Mouse (Mus musculus) v-Abl transformed pro-B cells (cell line): ENCODE data around the gene Rnf148.

Source experiments
- in situ Hi-C, 2 experiments: fragments of 400-800 bp; cut with MboI; formaldehyde crosslinking; loops; one replicate each; pipeline ENCODE4 v1.15.1; 2025; ENCODE audit not compliant: unreplicated experiment in 2 of 2

The Rnf148 gene

DNA sequence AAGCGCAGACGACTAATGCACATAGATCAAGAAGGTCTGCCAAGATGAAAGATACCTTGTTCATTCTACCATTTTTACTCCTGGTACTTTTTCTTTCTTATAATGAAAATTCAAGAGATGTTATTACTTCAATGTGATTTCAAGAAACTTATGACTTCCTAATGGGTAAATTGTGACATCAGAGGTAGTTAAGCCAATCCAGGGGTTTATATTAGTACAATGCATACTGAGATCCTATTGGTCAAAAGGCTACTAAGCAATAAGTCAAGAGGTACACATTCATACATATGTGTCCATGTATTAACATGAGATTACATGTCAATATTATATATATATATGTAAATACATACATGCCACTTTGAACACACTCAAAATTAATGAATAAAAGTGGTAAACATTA lies at the start of gene Rnf148:
Gene Rnf148, minus strand, starts transcription at position 101 of the 400 bp plus-strand sequence.
- in situ Hi-C loops: no loop called here

DNA sequence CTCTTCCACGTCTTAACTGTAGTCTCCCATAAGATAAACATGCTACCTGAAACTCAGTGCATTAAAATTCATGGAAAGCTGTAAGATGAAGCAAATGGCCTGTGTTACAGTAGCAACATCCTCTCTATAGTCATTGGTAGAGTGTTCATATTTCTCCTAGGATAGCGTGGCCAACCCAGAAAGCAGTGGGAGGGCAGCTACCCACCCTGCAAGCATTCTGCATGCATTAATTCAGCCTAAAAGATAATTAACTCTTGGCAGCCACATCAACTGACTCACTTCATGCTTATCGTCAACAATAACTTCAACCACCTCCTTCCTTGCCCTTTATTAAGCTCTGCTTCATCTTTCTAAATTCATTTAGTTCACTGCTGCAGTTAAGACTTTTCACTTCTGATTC lies 45.9 kb upstream of the Rnf148 start:
- in situ Hi-C loops: no loop called here

DNA sequence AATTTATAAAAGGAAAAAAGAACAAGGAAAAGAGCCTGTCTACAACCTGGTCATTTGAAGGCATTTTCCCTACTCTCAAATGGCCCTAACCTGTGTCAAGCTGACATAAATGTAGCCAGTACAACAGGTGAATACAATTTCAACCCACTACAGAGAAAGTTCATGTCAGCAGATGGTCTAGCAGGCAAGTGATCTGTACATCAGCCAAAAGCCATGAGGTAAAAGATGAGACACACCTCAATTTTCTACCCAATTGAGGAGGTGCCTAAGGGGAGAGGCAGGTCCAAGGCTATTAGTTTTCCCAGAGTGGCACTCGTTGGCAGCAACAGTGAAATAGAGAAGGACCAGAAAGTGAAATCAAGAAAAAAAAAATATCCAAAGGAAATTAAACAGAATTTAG lies 23.2 kb upstream of the Rnf148 start:
- in situ Hi-C loops: no loop called here

DNA sequence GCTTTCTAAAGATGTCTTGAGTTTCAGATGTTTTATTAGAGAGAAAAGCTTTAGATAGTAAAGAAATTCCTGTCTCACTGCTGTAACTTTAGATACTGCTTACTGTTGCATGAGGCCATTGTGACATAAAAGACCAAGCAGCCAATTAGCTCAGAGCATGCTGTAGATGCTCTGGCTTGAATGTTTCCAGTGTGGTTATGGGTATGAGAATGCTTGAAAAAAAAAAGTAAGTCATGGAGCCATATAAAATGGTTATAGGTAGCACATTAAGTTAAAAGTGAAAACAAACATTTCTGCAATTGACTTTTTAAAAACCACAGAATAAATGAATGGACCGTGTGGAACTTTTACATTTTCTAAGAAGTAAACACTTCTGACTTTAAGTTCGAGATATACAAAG lies 4.7 kb downstream of the Rnf148 start, which contains the start of gene Rnf133:
Gene Rnf133, minus strand, starts transcription at position 101 of the 400 bp plus-strand sequence.
- in situ Hi-C loops: no loop called here

DNA sequence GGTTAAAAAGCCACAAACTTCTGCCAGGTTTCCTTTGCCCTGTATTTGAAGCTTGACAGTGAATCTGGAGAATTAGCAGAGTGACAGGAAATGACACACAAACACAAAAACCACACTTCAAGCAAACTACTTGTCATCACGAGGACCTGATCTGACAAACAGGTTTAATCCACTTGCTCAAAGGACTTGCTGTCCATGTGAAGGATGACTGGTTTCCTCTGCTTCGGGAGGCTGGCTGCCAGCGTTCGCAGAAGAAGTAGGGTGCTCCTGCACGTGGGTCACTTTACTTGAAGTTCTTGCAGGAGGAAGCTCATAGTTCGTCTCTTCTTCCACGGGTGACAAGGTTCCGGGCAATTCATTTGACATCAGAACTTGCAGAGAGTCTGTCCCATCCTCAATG lies 6.2 kb downstream of the Rnf148 start:
- in situ Hi-C loops: no loop called here

DNA sequence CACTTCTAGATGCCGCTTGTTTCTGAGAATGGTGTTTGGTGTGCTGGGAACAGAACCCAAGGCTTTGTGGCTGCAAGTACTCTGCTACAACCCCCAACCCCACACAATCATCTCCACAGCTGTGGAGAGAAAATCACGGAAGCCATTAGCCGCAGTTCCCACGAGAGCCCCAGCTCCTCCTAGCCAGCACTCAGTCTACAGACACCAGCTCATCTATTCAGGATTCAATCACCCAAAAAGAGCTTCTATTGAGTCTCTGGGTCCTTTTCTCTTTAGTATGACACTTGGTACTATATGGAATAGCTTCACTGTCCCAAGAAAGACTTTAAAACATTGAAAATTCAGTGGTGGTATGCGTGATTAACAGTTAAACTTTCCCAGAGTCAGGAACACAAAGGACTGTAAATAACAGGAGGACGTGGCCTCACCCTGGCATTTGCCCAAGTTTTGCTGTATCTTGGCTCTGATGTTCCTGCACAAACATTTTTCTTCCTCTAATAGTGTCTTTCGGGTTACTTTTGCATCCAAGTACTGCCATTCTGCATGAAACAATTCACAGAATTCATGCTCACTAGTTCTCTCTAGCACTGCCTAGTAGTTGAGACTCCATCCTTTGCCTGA lies 7.2 kb downstream of the Rnf148 start:
- in situ Hi-C loops: no loop called here

DNA sequence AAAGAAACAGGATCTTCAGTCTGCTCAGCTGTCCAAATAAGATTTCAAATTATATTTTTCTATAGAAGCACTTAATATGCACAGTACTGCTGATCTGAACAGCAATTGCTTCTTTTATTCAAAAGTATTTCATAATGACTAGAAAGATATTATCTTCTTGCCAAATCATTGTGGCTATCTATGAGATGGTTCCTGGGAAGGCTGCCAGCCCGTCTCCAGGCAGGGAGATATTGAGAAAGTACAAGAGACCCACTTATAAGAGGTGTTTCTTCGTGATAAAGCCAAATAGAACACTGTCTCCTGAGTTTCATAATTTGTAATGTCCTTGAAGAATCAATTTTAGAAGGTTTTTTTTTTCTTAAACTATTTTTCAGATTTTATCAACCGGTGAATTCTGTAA lies 17.9 kb downstream of the Rnf148 start:
- in situ Hi-C loops: no loop called here

DNA sequence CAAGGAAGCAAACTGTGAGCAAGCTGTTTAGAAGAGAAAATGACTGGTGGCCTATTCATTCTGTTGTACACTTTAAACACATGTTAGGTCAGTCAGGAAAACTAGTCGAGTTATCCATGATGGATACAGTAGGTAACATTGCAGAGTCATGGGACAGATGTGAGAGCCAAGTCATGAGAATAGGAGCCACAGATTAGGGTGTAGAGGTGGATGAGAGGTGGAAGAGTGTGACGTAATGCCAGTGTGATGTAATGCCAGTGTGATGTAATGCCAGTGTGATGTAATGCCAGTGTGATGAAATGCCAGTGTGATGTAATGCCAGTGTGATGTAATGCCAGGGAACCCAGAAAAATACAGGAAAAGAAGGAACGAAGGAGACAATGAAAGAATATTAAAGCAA lies 19.7 kb downstream of the Rnf148 start:
- in situ Hi-C loops: no loop called here

DNA sequence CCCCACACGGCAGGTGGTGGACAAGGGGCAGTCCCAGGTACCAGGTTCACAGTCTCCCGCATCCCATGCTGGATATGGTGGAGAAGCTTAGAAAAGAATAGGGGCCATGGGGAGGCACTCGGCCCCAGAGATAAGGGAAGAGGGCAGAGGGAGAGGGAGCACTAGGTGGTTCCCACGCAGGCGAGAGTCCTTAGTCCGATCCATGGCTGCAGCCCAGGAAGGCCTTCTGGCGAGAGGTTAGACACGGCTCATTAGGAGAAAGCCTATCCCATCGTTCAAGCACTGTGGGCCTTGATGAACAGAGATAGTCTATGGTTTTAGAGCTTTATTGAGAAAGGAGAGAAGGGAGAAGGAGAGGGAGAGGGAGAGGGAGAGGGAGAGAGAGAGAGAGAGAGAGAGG lies 20.9 kb downstream of the Rnf148 start:
- in situ Hi-C loops: no loop called here

DNA sequence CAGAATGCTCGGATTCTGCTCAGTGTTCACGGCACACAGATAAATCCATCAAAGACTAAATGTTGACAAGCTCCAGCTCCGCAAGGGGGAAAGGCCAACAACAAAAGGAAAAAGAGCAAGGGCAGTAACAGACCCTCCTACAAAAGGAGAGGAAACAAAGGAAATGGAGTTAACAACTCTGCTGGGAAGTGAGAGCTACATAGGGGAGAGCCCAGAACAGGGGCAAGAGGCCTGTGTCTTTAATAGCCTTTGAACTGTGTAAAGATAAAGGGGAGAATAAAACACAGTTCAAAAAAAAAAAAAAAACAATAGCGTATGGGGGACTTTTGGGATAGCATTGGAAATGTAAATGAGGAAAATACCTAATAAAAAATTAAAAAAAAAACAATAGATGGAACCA lies 24.5 kb downstream of the Rnf148 start:
- in situ Hi-C loops: no loop called here
